38 mouse cellular contexts compared by ENCODE assay signal in the genomic region with DNA sequence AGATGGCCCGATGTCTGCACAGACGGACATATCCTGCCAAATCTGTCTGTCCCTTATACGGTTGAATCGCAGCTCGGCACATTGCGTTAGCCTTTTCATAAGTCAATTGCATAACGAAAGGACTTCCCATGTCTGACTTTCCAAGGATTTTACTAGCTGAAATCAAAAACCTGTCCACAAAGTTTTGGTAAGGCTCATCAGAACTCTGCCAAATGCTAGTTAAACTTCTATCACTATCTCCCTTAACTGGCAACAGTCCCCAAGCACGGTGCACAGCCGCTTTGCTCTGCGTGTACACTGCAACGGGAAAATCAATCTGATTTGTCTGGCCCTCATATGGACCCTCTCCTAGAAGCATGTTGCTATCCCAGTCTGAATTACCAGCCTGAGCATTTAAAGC. TPM values are rescaled to one million over a fixed set of nuclear protein-coding genes. Genes with fewer than 3 reads are reported as not detected.
"Had no signal": no experiment of that assay in that cellular context is flagged by ENCODE, and none has a peak within 500 bp of the region (broad histone marks: within the 10 kb centered on the region; RNA-seq: fewer than 3 reads in every experiment).

No protein-coding gene starts in this region.

RNA-seq across cellular contexts. Expression of a gene that starts 28.4 kb away (rescaled TPM):
- total RNA-seq: left cerebral cortex, adult 8-10 months; left cerebral cortex, postnatal 10 days; left cerebral cortex, postnatal 14 days; left cerebral cortex, postnatal 25 days; left cerebral cortex, postnatal 36 days; left cerebral cortex, postnatal 4 days; megakaryocyte progenitor cell, adult 5-6 weeks; megakaryocyte, adult 5-6 weeks; megakaryocyte-erythroid progenitor cell, adult 5-6 weeks; midbrain, postnatal 0 days; monocyte, adult 5-6 weeks had no signal
- polyA plus RNA-seq: limb, embryonic 10.5 days; limb, embryonic 11.5 days; limb, embryonic 12.5 days; limb, embryonic 13.5 days; liver, embryonic 11.5 days; liver, embryonic 12.5 days; liver, embryonic 13.5 days; liver, embryonic 14.5 days; liver, embryonic 15.5 days; liver, embryonic 16.5 days; lung, adult 2 months; lung, embryonic 14.5 days; lung, embryonic 15.5 days; lung, embryonic 16.5 days; macrophage; midbrain, embryonic 10.5 days; midbrain, embryonic 11.5 days; midbrain, embryonic 12.5 days; midbrain, embryonic 13.5 days; midbrain, embryonic 14.5 days; midbrain, embryonic 15.5 days; midbrain, embryonic 16.5 days; midbrain, postnatal 0 days; myocyte; neural tube, embryonic 11.5 days; neural tube, embryonic 12.5 days; neural tube, embryonic 13.5 days had no signal

RNA-seq across cellular contexts. Expression of a gene that starts 28.6 kb away (rescaled TPM):
- total RNA-seq: left cerebral cortex, adult 8-10 months; left cerebral cortex, postnatal 10 days; left cerebral cortex, postnatal 14 days; left cerebral cortex, postnatal 25 days; left cerebral cortex, postnatal 36 days; left cerebral cortex, postnatal 4 days; megakaryocyte, adult 5-6 weeks; megakaryocyte-erythroid progenitor cell, adult 5-6 weeks; midbrain, postnatal 0 days; monocyte, adult 5-6 weeks had no signal
- polyA plus RNA-seq: limb, embryonic 10.5 days; limb, embryonic 11.5 days; limb, embryonic 12.5 days; limb, embryonic 13.5 days; limb, embryonic 15.5 days; liver, embryonic 11.5 days; liver, embryonic 12.5 days; liver, embryonic 13.5 days; liver, embryonic 14.5 days; liver, embryonic 15.5 days; lung, embryonic 14.5 days; lung, embryonic 16.5 days; macrophage; midbrain, embryonic 10.5 days; midbrain, embryonic 11.5 days; midbrain, embryonic 12.5 days; midbrain, embryonic 13.5 days; midbrain, embryonic 14.5 days; midbrain, embryonic 15.5 days; midbrain, embryonic 16.5 days; myocyte; neural tube, embryonic 11.5 days; neural tube, embryonic 13.5 days had no signal
